14 mouse cellular contexts compared by ENCODE assay signal in the genomic region with DNA sequence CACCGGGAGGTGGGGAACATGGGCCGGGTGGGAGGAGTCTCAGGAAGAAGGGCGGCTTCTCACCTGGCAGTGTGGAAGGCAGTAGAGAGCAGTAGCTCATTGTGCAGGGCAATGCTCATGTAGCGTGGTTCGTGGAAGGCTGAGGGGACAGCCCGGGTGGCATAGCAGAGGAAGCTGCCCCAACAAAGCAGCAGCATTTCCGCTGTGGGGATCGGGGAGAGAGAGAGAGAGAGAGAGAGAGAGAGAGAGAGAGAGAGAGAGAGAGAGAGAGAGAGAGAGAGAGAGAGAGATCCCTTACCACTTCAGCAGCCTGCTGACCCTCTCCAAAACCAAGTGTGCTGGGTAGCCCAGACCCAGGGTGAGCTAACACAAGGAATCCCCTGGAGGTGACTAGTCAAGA. TPM values are rescaled to one million over a fixed set of nuclear protein-coding genes. Genes with fewer than 3 reads are reported as not detected.
A peak's percentile ranks its signal among the peaks of the same experiment; 100 is the strongest.
DNase-seq lines count a peak whose midpoint lies in the region; ATAC-seq and TF ChIP-seq lines count a peak whose summit lies in the region.
"Had no signal": no experiment of that assay in that cellular context is flagged by ENCODE, and none has a peak within 500 bp of the region (broad histone marks: within the 10 kb centered on the region; RNA-seq: fewer than 3 reads in every experiment).

No protein-coding gene starts in this region.

- H3K9ac ChIP-seq in heart, embryonic 13.5 days, result peak overlapping the region; percentile 60; the same call in 1 of the 2 replicates
- 0 out of 2 replicates have a peak overlapping the region, but pooled peaks have one; percentile 19 for H3K9ac ChIP-seq in embryonic facial prominence, embryonic 12.5 days
- no peak overlapping the region for H3K9ac ChIP-seq in hindbrain, embryonic 12.5 days
- H3K9ac ChIP-seq: lung, embryonic 14.5 days had no signal

- TF ChIP-seq POLR2A in thymus, adult 2 months (IDR thresholded peaks at IDR 0.05; ENCODE audit: control insufficient read depth, extremely low read depth, insufficient read depth, low read length, poor library complexity), result no peak

- no peak for ATAC-seq in heart, embryonic 13.5 days (ENCODE audit: extremely low read depth, insufficient number of reproducible peaks, low FRiP score, low TSS enrichment)
- ATAC-seq in embryonic facial prominence, embryonic 12.5 days (ENCODE audit: insufficient number of reproducible peaks, insufficient read depth, low FRiP score, low TSS enrichment), result no peak
- no peak for ATAC-seq in hindbrain, embryonic 12.5 days (ENCODE audit: low FRiP score)

- WGBS in heart, embryonic 13.5 days, result 47% methylated on average over 8 of the region's 8 CpGs
- WGBS in embryonic facial prominence, embryonic 12.5 days, result 40% methylated on average over 7 of the region's 8 CpGs
- WGBS in thymus, adult 2 months, result 17% methylated on average over 8 of the region's 8 CpGs
- 44% methylated on average over 8 of the region's 8 CpGs for WGBS in hindbrain, embryonic 12.5 days

- no peaks in the 10 kb centered on the region for H3K9me3 ChIP-seq in heart, embryonic 13.5 days
- no peaks in the 10 kb centered on the region for H3K9me3 ChIP-seq in embryonic facial prominence, embryonic 12.5 days
- H3K9me3 ChIP-seq in hindbrain, embryonic 12.5 days (replicated peaks), result no peaks in the 10 kb centered on the region

- TF ChIP-seq CTCF in thymus, adult 2 months (IDR thresholded peaks at IDR 0.05; ENCODE audit: borderline replicate concordance, control insufficient read depth, extremely low read depth, insufficient read depth, low read length, poor library complexity), result no peak

- intact Hi-C loops in heart, postnatal 14 days (cut with DNase I), result no loop called here

- no peaks in the 10 kb centered on the region for H3K36me3 ChIP-seq in heart, embryonic 13.5 days
- H3K36me3 ChIP-seq in embryonic facial prominence, embryonic 12.5 days, result no peaks in the 10 kb centered on the region
- no peaks in the 10 kb centered on the region for H3K36me3 ChIP-seq in thymus, adult 2 months (ENCODE audit: control insufficient read depth, insufficient read depth, low read length)
- H3K36me3 ChIP-seq in hindbrain, embryonic 12.5 days, result no peaks in the 10 kb centered on the region

- H3K4me3 ChIP-seq in heart, embryonic 13.5 days, result no peak overlapping the region
- no peak overlapping the region for H3K4me3 ChIP-seq in embryonic facial prominence, embryonic 12.5 days
- H3K4me3 ChIP-seq in thymus, adult 2 months (ENCODE audit: control insufficient read depth, insufficient read depth, low read length), result peak overlapping the region; percentile 17
- H3K4me3 ChIP-seq in hindbrain, embryonic 12.5 days, result no peak overlapping the region
- H3K4me3 ChIP-seq: left cerebral cortex, adult 2 months had no signal

- no peak for DNase-seq in heart, postnatal 14 days
- DNase-seq in liver, result peak; percentile 3
- peak; percentile 25 for DNase-seq in thymus, adult 2 months
- DNase-seq in kidney, adult 11 months, result no peak
- no peak for DNase-seq in spleen, adult 18-20 months
- DNase-seq: cerebellum, adult 11 months; midbrain, embryonic 14.5 days; right cerebral cortex, postnatal 25 days had no signal

- peaks cover 31% of the 10 kb centered on the region for H3K27me3 ChIP-seq in heart, embryonic 13.5 days (replicated peaks)
- peaks cover 3% of the 10 kb centered on the region; the same call in 1 of the 2 replicates for H3K27me3 ChIP-seq in embryonic facial prominence, embryonic 12.5 days
- H3K27me3 ChIP-seq in thymus, adult 2 months (ENCODE audit: control insufficient read depth, insufficient read depth, low read length), result no peaks in the 10 kb centered on the region
- H3K27me3 ChIP-seq in hindbrain, embryonic 12.5 days, result peaks cover 13% of the 10 kb centered on the region

- peak overlapping the region; percentile 51 for H3K4me2 ChIP-seq in heart, embryonic 13.5 days
- no peak overlapping the region for H3K4me2 ChIP-seq in embryonic facial prominence, embryonic 12.5 days (replicated peaks)
- H3K4me2 ChIP-seq in hindbrain, embryonic 12.5 days (replicated peaks), result no peak overlapping the region

- H3K4me1 ChIP-seq in heart, embryonic 13.5 days, result peaks cover 36% of the 10 kb centered on the region
- peaks cover 18% of the 10 kb centered on the region; the same call in 1 of the 2 replicates for H3K4me1 ChIP-seq in embryonic facial prominence, embryonic 12.5 days
- H3K4me1 ChIP-seq in thymus, adult 2 months (replicated peaks; ENCODE audit: control insufficient read depth, insufficient read depth, low read length), result peaks cover 14% of the 10 kb centered on the region
- H3K4me1 ChIP-seq in hindbrain, embryonic 12.5 days, result peaks cover 3% of the 10 kb centered on the region; the same call in 1 of the 2 replicates

- no peak overlapping the region for H3K27ac ChIP-seq in heart, embryonic 13.5 days (replicated peaks)
- no peak overlapping the region for H3K27ac ChIP-seq in embryonic facial prominence, embryonic 12.5 days
- no peak overlapping the region for H3K27ac ChIP-seq in thymus, adult 2 months (ENCODE audit: control insufficient read depth, insufficient read depth, low read length)
- H3K27ac ChIP-seq in hindbrain, embryonic 12.5 days, result no peak overlapping the region
- H3K27ac ChIP-seq: left cerebral cortex, adult 2 months had no signal

RNA-seq across cellular contexts. Expression of a gene that starts 8.7 kb away (rescaled TPM):
- 0.03 and 0.04 TPM in 2 replicates for polyA plus RNA-seq in heart, embryonic 13.5 days (2015; fragmentation: Nextera tagmentation; extraction: Ambion mirVana)
- under 1 TPM; 0.02 to 0.05 TPM for total RNA-seq in heart, postnatal 14 days (2021)
- 0.15 TPM in 2 replicates for polyA plus RNA-seq in embryonic facial prominence, embryonic 12.5 days (2016; fragmentation: Nextera tagmentation; extraction: Ambion mirVana)
- polyA plus RNA-seq in thymus, adult 2 months (2012; rRNA removed), result 0.54 and 0.70 TPM in 2 replicates
- polyA plus RNA-seq in hindbrain, embryonic 12.5 days (2016; fragmentation: Nextera tagmentation; extraction: Ambion mirVana), result 0.17 and 0.22 TPM in 2 replicates
- total RNA-seq: neutrophil, adult 5-6 weeks had no signal

RNA-seq across cellular contexts. Expression of a gene that starts 19.2 kb away (rescaled TPM):
- polyA plus RNA-seq in heart, embryonic 13.5 days (2015; fragmentation: Nextera tagmentation; extraction: Ambion mirVana), result 3.2 and 3.4 TPM in 2 replicates
- total RNA-seq in heart, postnatal 14 days (2021), result 10 to 100 TPM; 16.1 to 19.6 TPM
- polyA plus RNA-seq in embryonic facial prominence, embryonic 12.5 days (2016; fragmentation: Nextera tagmentation; extraction: Ambion mirVana), result 5.5 and 6.1 TPM in 2 replicates
- 17.3 and 17.8 TPM in 2 replicates for polyA plus RNA-seq in thymus, adult 2 months (2012; rRNA removed)
- 7.0 and 9.1 TPM in 2 replicates for polyA plus RNA-seq in hindbrain, embryonic 12.5 days (2016; fragmentation: Nextera tagmentation; extraction: Ambion mirVana)

RNA-seq across cellular contexts. Expression of a gene that starts 27.7 kb away (rescaled TPM):
- polyA plus RNA-seq in heart, embryonic 13.5 days (2015; fragmentation: Nextera tagmentation; extraction: Ambion mirVana), result 51.7 and 56.7 TPM in 2 replicates
- 10 to 100 TPM; 42.7 to 51.2 TPM for total RNA-seq in heart, postnatal 14 days (2021)
- polyA plus RNA-seq in embryonic facial prominence, embryonic 12.5 days (2016; fragmentation: Nextera tagmentation; extraction: Ambion mirVana), result 45.0 and 51.4 TPM in 2 replicates
- polyA plus RNA-seq in thymus, adult 2 months (2012; rRNA removed), result 13.2 and 14.1 TPM in 2 replicates
- 44.9 and 45.6 TPM in 2 replicates for polyA plus RNA-seq in hindbrain, embryonic 12.5 days (2016; fragmentation: Nextera tagmentation; extraction: Ambion mirVana)

Comparison
In these comparisons a context has a peak if more than half of its experiments do, and no peak if none do; other contexts are left out.
1. DNase-seq: peak in liver (single experiment) and thymus, adult 2 months (single experiment); none in heart, postnatal 14 days (0 of 2), kidney, adult 11 months (single experiment) and spleen, adult 18-20 months (0 of 2).